Mouse (Mus musculus) megakaryocyte, embryonic 14.5 days (primary cell): ENCODE measurements around the gene Fbrsl1.

Experiments used
- FLI1 ChIP-seq: IDR thresholded peaks from 2 replicates; pipeline ENCODE4 v1.6.1; 2012; ENCODE audit warnings: low read length, inconsistent platforms, mixed read lengths
- GATA1 ChIP-seq: IDR thresholded peaks from 3 replicates; pipeline ENCODE4 v1.6.1; 2012; ENCODE audit warnings: mixed read lengths, low read length, inconsistent platforms, borderline replicate concordance

- no peak for TF ChIP-seq GATA1
- TF ChIP-seq FLI1: no peak
Measured at GRCm38 (mm10) chr5:110498071-110498470, 49.8 kb upstream of the Fbrsl1 start.
